Mouse (Mus musculus) neural tube, postnatal 0 days (tissue): ENCODE measurements around the gene Gm3625. TPM values are rescaled to one million over a fixed set of nuclear protein-coding genes. Genes with fewer than 3 reads are reported as not detected.

Experiments
- polyA plus RNA-seq: library from polyadenylated mRNA; unstranded; fragments of >200 nt; fragmentation: Nextera tagmentation; extraction: Ambion mirVana; gene quantifications from 2 replicates; pipeline ENCODE4 v1.2.1, GENCODE M21; 2015

The Gm3625 gene
- not detected in 2 replicates for polyA plus RNA-seq

DNA sequence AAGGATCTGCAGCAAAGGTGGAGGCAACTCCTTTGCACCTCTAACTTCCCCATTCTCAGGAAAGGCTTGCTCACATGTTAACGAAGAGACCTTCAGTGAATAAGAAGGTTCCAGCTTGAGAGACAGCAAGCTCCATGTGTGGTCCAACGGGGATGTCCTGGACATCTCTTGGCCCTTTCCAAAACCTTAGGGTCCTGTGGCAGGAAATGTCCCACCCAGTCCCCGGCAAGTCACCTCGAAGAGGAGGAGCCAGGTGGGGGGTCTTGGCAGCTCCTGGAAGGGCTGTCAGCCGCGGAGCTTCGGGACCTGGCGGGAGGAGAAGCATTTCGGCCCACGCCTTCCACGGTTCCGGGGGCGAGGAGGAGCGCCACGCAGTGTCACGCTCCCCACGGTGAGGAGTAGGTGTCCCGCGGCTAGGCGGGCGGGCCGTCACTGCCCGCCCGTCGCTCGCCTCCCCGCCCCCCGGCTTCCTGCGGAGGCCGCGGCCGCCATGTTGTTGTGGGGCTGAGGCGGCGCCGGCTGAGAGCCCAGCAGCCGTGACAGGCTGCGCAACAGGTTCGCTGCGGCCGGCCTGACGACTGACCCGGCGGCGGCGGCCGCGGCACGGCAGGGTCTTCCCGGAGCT, at the start of gene Gm3625, which contains the start of gene Itsn2:
Gene Gm3625 (minus strand): TSS at position 387 of the 625 bp plus-strand sequence.
Gene Itsn2 (plus strand): TSS at position 98 of the 625 bp plus-strand sequence.

Other genes with a start within 250 kb of the Gm3625 start
- gene Ncoa1, start 115.7 kb downstream of the Gm3625 start, polyA plus RNA-seq, result 21.3 and 21.4 TPM in 2 replicates
- gene Itsn2, start 289 bp downstream of the Gm3625 start, polyA plus RNA-seq, result 23.3 and 25.6 TPM in 2 replicates
- 0.66 and 1.0 TPM in 2 replicates for gene Fam228a, start 145.5 kb upstream of the Gm3625 start, polyA plus RNA-seq
- 21.8 and 23.6 TPM in 2 replicates for gene Pfn4, start 176.1 kb upstream of the Gm3625 start, polyA plus RNA-seq
- 8.7 and 10.5 TPM in 2 replicates for gene Fam228b, start 176.3 kb upstream of the Gm3625 start, polyA plus RNA-seq
- 280 and 287 TPM in 2 replicates for gene Sf3b6, start 224.6 kb upstream of the Gm3625 start, polyA plus RNA-seq
- 141 and 151 TPM in 2 replicates for gene Fkbp1b, start 248.7 kb upstream of the Gm3625 start, polyA plus RNA-seq